Mouse (Mus musculus): Measurements from ENCODE around the gene Krtap15. TPM values are rescaled to one million over a fixed set of nuclear protein-coding genes. Genes with fewer than 3 reads are reported as not detected.

Krtap15 gene
- total and polyA plus RNA-seq, 3 experiments: not detected

DNA sequence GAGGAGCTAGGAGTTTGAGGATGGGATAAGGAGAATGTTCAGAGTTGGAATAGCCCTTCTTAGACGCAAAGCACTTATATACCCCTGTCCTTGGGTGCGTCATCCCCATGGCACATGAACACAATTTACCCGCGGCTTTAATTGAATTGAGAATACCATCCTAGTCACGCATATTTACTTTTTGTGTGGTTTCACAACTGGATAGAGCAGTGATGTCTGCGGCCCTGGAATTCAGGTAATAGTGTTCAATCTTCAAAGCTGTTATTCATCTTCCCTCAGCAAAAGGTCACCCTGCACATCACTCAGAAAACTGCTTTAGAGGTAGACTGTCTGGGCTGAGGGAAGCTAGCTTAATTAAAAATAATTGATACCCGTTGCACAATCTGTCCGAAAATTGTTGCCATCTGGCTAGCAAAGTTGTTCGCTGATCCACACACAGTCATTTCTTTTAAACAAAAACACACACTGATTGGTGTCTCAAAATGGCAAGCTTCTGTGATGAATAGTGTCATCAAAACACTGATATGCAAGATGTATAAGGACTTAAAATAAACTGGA lies 6.2 kb downstream of the Krtap15 start, which contains the start of gene Krtap14:
TSS of gene Krtap14 (minus strand) at position 51 of the 558 bp plus-strand sequence.
- Histone ChIP-seq H3K36me3 (replicated peaks) (no peaks in the 10 kb centered on the region), H3K27me3 (ENCODE audit: insufficient read depth, low read length) (no peaks in the 10 kb centered on the region), H3K4me3 (ENCODE audit: low read depth, low read length) (no peak within 1 kb of the TSS), H3K4me1 (ENCODE audit: insufficient read depth, low read depth, low read length) (no peaks in the 10 kb centered on the region), H3K9me3 (replicated peaks) (peaks cover 12% of the 10 kb centered on the region)
- TF ChIP-seq GATA1 (IDR thresholded peaks at IDR 0.05; ENCODE audit: borderline replicate concordance, low read length) (no peak), TAL1 (conservative IDR thresholded peaks at IDR 0.05; ENCODE audit: low read depth, low read length) (no peak), POLR2AphosphoS5 (IDR thresholded peaks at IDR 0.05; ENCODE audit: insufficient replicate concordance, low read depth, low read length) (no peak), GATA2 (IDR thresholded peaks at IDR 0.05; ENCODE audit: borderline replicate concordance, low read depth, low read length) (no peak), CTCF (IDR thresholded peaks at IDR 0.05; ENCODE audit: low read depth, low read length) (no peak)
- no peak for ATAC-seq (ENCODE audit: extremely low read depth, insufficient number of reproducible peaks, low FRiP score, poor library complexity, severe bottlenecking)
- no peak for DNase-seq (ENCODE audit: low spot score)

GRCm38 (mm10) chr16:88826978-88827377 lies 7.0 kb downstream of the Krtap15 start:
- Histone ChIP-seq H3K4me1 (ENCODE audit: insufficient read depth, low read depth, low read length) (no peaks in the 10 kb centered on the region), H3K4me3 (ENCODE audit: low read depth, low read length) (no peak overlapping the region), H3K9me3 (replicated peaks) (peaks cover 12% of the 10 kb centered on the region), H3K36me3 (replicated peaks) (no peaks in the 10 kb centered on the region), H3K27me3 (ENCODE audit: insufficient read depth, low read length) (no peaks in the 10 kb centered on the region)
- ATAC-seq (ENCODE audit: extremely low read depth, insufficient number of reproducible peaks, low FRiP score, poor library complexity, severe bottlenecking) (no peak), DNase-seq (ENCODE audit: low spot score) (no peak)
- TF ChIP-seq POLR2AphosphoS5 (IDR thresholded peaks at IDR 0.05; ENCODE audit: insufficient replicate concordance, low read depth, low read length) (no peak), TAL1 (conservative IDR thresholded peaks at IDR 0.05; ENCODE audit: low read depth, low read length) (no peak), GATA1 (IDR thresholded peaks at IDR 0.05; ENCODE audit: borderline replicate concordance, low read length) (no peak), GATA2 (IDR thresholded peaks at IDR 0.05; ENCODE audit: borderline replicate concordance, low read depth, low read length) (no peak), CTCF (IDR thresholded peaks at IDR 0.05; ENCODE audit: low read depth, low read length) (no peak)

- DNase-seq (ENCODE audit: low spot score) (no peak), ATAC-seq (ENCODE audit: extremely low read depth, insufficient number of reproducible peaks, low FRiP score, poor library complexity, severe bottlenecking) (no peak)
- H3K27me3 ChIP-seq (ENCODE audit: insufficient read depth, low read length): no peaks in the 10 kb centered on the region
- no peak for TF ChIP-seq TAL1 (conservative IDR thresholded peaks at IDR 0.05; ENCODE audit: low read depth, low read length)
- TF ChIP-seq POLR2AphosphoS5 (IDR thresholded peaks at IDR 0.05; ENCODE audit: insufficient replicate concordance, low read depth, low read length): no peak
- no peak overlapping the region for H3K4me3 ChIP-seq (ENCODE audit: low read depth, low read length)
- no peaks in the 10 kb centered on the region for H3K4me1 ChIP-seq (ENCODE audit: insufficient read depth, low read depth, low read length)
- H3K36me3 ChIP-seq (replicated peaks): no peaks in the 10 kb centered on the region
- peaks cover 13% of the 10 kb centered on the region for H3K9me3 ChIP-seq (replicated peaks)
These were observed 27.3 kb downstream of the Krtap15 start for GRCm38 (mm10) chr16:88847363-88847762.

DNA sequence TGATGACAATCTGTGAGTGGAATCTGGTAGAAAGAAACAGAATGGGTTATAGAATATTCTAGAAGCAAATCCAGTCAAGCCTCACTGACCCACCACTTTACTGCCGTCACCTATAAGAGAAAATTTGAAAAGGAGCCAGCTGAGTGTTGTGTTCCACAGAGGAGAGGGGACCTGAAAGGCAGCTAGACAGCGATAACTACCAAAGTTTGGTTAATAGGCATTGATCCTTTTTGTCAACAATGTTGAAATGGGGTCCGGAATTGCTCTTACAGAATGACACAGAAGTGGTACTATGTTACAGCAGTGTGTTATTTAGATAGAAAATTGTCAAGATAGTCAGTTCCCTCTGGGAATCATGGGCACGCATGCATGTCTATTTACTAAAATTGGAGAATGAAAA lies 28.5 kb downstream of the Krtap15 start:
- Histone ChIP-seq H3K36me3 (replicated peaks) (no peaks in the 10 kb centered on the region), H3K4me1 (ENCODE audit: insufficient read depth, low read depth, low read length) (no peaks in the 10 kb centered on the region), H3K4me3 (ENCODE audit: low read depth, low read length) (no peak overlapping the region), H3K9me3 (replicated peaks) (peaks cover 8% of the 10 kb centered on the region), H3K27me3 (ENCODE audit: insufficient read depth, low read length) (no peaks in the 10 kb centered on the region)
- DNase-seq (ENCODE audit: low spot score): no peak
- no peak for ATAC-seq (ENCODE audit: extremely low read depth, insufficient number of reproducible peaks, low FRiP score, poor library complexity, severe bottlenecking)
- TF ChIP-seq GATA2 (IDR thresholded peaks at IDR 0.05; ENCODE audit: borderline replicate concordance, low read depth, low read length): no peak

GRCm38 (mm10) chr16:88851450-88851849 lies 31.4 kb downstream of the Krtap15 start:
- ATAC-seq (ENCODE audit: extremely low read depth, insufficient number of reproducible peaks, low FRiP score, poor library complexity, severe bottlenecking): no peak
- TF ChIP-seq POLR2AphosphoS5 (IDR thresholded peaks at IDR 0.05; ENCODE audit: insufficient replicate concordance, low read depth, low read length) (no peak), CTCF (IDR thresholded peaks at IDR 0.05; ENCODE audit: low read depth, low read length) (peak; percentile 41)
- DNase-seq (ENCODE audit: low spot score): no peak
- H3K36me3 ChIP-seq (replicated peaks): no peaks in the 10 kb centered on the region
- peaks cover 5% of the 10 kb centered on the region for H3K9me3 ChIP-seq (replicated peaks)
- H3K4me1 ChIP-seq (ENCODE audit: insufficient read depth, low read depth, low read length): no peaks in the 10 kb centered on the region
- H3K4me3 ChIP-seq (ENCODE audit: low read depth, low read length): no peak overlapping the region
- H3K27me3 ChIP-seq (ENCODE audit: insufficient read depth, low read length): no peaks in the 10 kb centered on the region

DNA sequence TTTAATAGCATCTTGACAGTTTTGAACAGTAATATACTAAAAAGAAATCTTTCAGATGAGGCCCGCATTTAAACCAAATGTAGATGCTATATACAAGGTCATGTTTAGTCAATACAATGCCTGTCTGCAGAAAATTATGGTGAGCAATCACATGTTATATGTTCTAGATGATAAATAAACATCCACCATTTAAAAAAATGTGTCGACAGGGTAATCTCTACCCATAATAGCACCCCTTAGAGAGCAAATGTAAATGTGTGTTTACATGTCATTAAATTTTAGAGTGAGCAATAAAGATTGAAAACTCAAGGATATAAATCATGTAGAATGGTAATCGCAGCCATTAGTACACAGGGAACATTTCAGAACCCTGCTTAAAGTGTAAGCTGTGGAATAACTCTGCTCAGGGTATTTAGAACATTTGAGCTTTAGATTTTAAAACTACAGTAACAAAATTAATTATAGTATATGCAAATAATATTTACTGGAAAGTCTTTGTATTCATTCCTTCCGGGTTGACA lies 44.9 kb downstream of the Krtap15 start:
- no peaks in the 10 kb centered on the region for H3K4me1 ChIP-seq (ENCODE audit: insufficient read depth, low read depth, low read length)
- ATAC-seq (ENCODE audit: extremely low read depth, insufficient number of reproducible peaks, low FRiP score, poor library complexity, severe bottlenecking) (no peak), DNase-seq (ENCODE audit: low spot score) (no peak)
- H3K36me3 ChIP-seq (replicated peaks): no peaks in the 10 kb centered on the region
- H3K9me3 ChIP-seq (replicated peaks): peaks cover 4% of the 10 kb centered on the region; the same call in 1 of the 2 replicates
- no peaks in the 10 kb centered on the region for H3K27me3 ChIP-seq (ENCODE audit: insufficient read depth, low read length)
- no peak overlapping the region for H3K4me3 ChIP-seq (ENCODE audit: low read depth, low read length)
- no peak for TF ChIP-seq CTCF (IDR thresholded peaks at IDR 0.05; ENCODE audit: low read depth, low read length)
- TF ChIP-seq GATA1 (IDR thresholded peaks at IDR 0.05; ENCODE audit: borderline replicate concordance, low read length): no peak
- no peak for TF ChIP-seq POLR2AphosphoS5 (IDR thresholded peaks at IDR 0.05; ENCODE audit: insufficient replicate concordance, low read depth, low read length)
- no peak for TF ChIP-seq TAL1 (conservative IDR thresholded peaks at IDR 0.05; ENCODE audit: low read depth, low read length)
- TF ChIP-seq GATA2 (IDR thresholded peaks at IDR 0.05; ENCODE audit: borderline replicate concordance, low read depth, low read length): no peak

- Histone ChIP-seq H3K36me3 (replicated peaks) (no peaks in the 10 kb centered on the region), H3K9me3 (replicated peaks) (no peaks in the 10 kb centered on the region; the same call in 1 of the 2 replicates), H3K4me3 (ENCODE audit: low read depth, low read length) (no peak within 1 kb of the TSS), H3K27me3 (ENCODE audit: insufficient read depth, low read length) (no peaks in the 10 kb centered on the region), H3K4me1 (ENCODE audit: insufficient read depth, low read depth, low read length) (no peaks in the 10 kb centered on the region)
- ATAC-seq (ENCODE audit: extremely low read depth, insufficient number of reproducible peaks, low FRiP score, poor library complexity, severe bottlenecking) (no peak), DNase-seq (ENCODE audit: low spot score) (no peak)
- no peak for TF ChIP-seq POLR2AphosphoS5 (IDR thresholded peaks at IDR 0.05; ENCODE audit: insufficient replicate concordance, low read depth, low read length)
- TF ChIP-seq CTCF (IDR thresholded peaks at IDR 0.05; ENCODE audit: low read depth, low read length): no peak
These were observed 49.3 kb downstream of the Krtap15 start, which contains the start of gene Krtap19-1 for GRCm38 (mm10) chr16:88869311-88869710. Gene Krtap19-1 (minus strand): TSS chr16:88869411.
